Mouse (Mus musculus): ENCODE data around the gene Lipc. TPM values are rescaled to one million over a fixed set of nuclear protein-coding genes. Genes with fewer than 3 reads are reported as not detected.
"Not testable (repeated sequence)": the region's sequence is repeated elsewhere in the genome, so short reads cannot be mapped to it uniquely, and the experiment has no call there.

Lipc gene
- polyA plus RNA-seq, 1 experiment from 2014 or later: 0.27 TPM

- Histone ChIP-seq H3K27ac (no peak overlapping the region), H3K27me3 (no peaks in the 10 kb centered on the region), H3K9ac (no peak overlapping the region), H3K36me3 (no peaks in the 10 kb centered on the region), H3K4me2 (no peak overlapping the region), H3K9me3 (no peaks in the 10 kb centered on the region), H3K4me1 (peaks cover 6% of the 10 kb centered on the region; the same call in 1 of the 2 replicates), H3K4me3 (no peak overlapping the region)
- WGBS: 39% methylated on average over 4 of the region's 4 CpGs
- no peak for ATAC-seq (ENCODE audit: insufficient number of reproducible peaks, insufficient read depth, low FRiP score, low TSS enrichment, low read depth)
These were observed 76.5 kb downstream of the Lipc start for GRCm38 (mm10) chr9:70875490-70875889.

DNA sequence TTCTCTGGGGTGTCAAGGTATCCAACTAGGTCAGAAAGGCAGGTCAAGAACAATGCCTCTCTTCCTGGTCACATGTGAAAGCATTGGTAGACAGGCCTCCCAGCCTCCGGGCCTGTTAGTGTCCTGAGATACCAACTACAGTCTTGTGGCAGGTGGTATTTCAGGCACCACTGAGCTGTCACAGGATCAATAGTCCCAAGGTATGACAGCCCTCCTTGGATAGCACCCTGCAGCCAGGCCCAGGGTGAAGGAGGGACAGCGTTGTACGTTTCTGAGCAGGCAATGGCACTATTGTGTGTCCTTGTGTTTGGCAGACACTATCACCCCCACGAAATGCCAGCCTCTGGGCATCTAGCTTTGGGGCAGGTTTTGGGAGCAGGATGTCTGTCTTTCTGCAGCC is 77.0 kb downstream of the Lipc start:
- WGBS: 59% methylated on average over 4 of the region's 4 CpGs
- ATAC-seq (ENCODE audit: insufficient number of reproducible peaks, insufficient read depth, low FRiP score, low TSS enrichment, low read depth): no peak
- Histone ChIP-seq H3K27ac (no peak overlapping the region), H3K9me3 (no peaks in the 10 kb centered on the region), H3K4me2 (no peak overlapping the region), H3K27me3 (no peaks in the 10 kb centered on the region), H3K36me3 (no peaks in the 10 kb centered on the region), H3K4me3 (no peak overlapping the region), H3K4me1 (peaks cover 6% of the 10 kb centered on the region; the same call in 1 of the 2 replicates), H3K9ac (no peak overlapping the region)

DNA sequence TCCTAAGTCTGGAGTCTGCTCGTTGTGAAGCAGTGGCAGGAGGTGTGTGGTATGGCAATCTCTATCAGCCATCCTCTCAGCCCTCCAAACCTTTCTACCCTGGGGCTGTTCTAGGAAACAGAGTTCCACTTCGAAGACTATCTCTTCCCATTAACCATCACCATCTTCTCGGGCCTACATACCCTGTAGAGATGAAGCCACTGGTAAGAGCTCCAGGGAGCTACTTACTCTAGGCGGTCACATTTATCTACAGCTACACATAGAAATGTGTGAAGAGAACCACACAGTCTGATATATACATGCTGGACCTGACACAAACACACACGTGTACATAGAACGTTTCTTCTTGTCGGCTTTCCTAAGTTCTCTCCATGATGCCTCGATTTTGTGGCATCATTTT is 79.4 kb downstream of the Lipc start:
- Histone ChIP-seq H3K4me1 (peaks cover 6% of the 10 kb centered on the region; the same call in 1 of the 2 replicates), H3K9me3 (no peaks in the 10 kb centered on the region), H3K4me2 (no peak overlapping the region), H3K9ac (no peak overlapping the region), H3K36me3 (no peaks in the 10 kb centered on the region), H3K4me3 (no peak overlapping the region), H3K27me3 (no peaks in the 10 kb centered on the region), H3K27ac (no peak overlapping the region)
- ATAC-seq (ENCODE audit: insufficient number of reproducible peaks, insufficient read depth, low FRiP score, low TSS enrichment, low read depth): no peak
- WGBS: 82% methylated on average over 8 of the region's 8 CpGs

- no peak overlapping the region for H3K27ac ChIP-seq
- H3K4me1 ChIP-seq: 0 out of 2 replicates have a peak, but pooled peaks cover 2% of the 10 kb centered on the region
- 83% methylated on average over 4 of the region's 4 CpGs for WGBS
- no peak for ATAC-seq (ENCODE audit: insufficient number of reproducible peaks, insufficient read depth, low FRiP score, low TSS enrichment, low read depth)
- H3K9ac ChIP-seq: no peak overlapping the region
- H3K9me3 ChIP-seq: no peaks in the 10 kb centered on the region
- H3K36me3 ChIP-seq: no peaks in the 10 kb centered on the region
- no peak overlapping the region for H3K4me3 ChIP-seq
- no peaks in the 10 kb centered on the region for H3K27me3 ChIP-seq
- H3K4me2 ChIP-seq: no peak overlapping the region
These were observed 81.7 kb downstream of the Lipc start for GRCm38 (mm10) chr9:70870326-70870725.

- Histone ChIP-seq H3K4me1 (no peaks in the 10 kb centered on the region), H3K27ac (no peak overlapping the region), H3K9me3 (no peaks in the 10 kb centered on the region), H3K27me3 (no peaks in the 10 kb centered on the region), H3K4me2 (no peak overlapping the region), H3K4me3 (no peak overlapping the region), H3K9ac (no peak overlapping the region), H3K36me3 (no peaks in the 10 kb centered on the region)
- 79% methylated on average over 5 of the region's 5 CpGs for WGBS
- no peak for ATAC-seq (ENCODE audit: insufficient number of reproducible peaks, insufficient read depth, low FRiP score, low TSS enrichment, low read depth)
These were observed 82.7 kb downstream of the Lipc start for GRCm38 (mm10) chr9:70869169-70869873.

GRCm38 (mm10) chr9:70867381-70867780 is 84.6 kb downstream of the Lipc start:
- no peaks in the 10 kb centered on the region for H3K9me3 ChIP-seq
- H3K36me3 ChIP-seq: no peaks in the 10 kb centered on the region
- H3K4me3 ChIP-seq: no peak overlapping the region
- no peak overlapping the region for H3K9ac ChIP-seq
- H3K4me2 ChIP-seq: no peak overlapping the region
- whole genome bisulfite sequencing: 85% methylated on average over 4 of the region's 4 CpGs
- H3K4me1 ChIP-seq: peaks cover 5% of the 10 kb centered on the region
- no peaks in the 10 kb centered on the region for H3K27me3 ChIP-seq
- no peak for ATAC-seq (ENCODE audit: insufficient number of reproducible peaks, insufficient read depth, low FRiP score, low TSS enrichment, low read depth)
- H3K27ac ChIP-seq: no peak overlapping the region

DNA sequence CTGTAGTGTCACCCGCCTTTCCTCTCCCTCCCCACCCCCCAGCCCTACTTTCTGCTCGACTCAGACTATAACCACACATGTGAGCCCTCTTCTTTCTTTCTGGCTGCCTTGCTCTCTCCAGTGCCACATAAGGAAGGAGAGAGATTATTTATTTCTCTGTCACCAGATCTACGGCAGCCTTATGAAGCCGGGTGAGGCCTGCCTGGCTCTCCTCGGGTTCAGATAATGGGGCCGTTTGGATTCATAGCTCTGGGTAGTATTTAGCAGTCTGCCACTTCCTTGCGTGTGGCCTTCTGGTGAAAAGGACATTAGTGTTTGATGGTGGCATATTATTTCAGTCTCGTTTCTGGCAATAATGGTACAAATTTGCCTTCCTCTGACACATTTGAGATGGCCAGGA is 88.0 kb downstream of the Lipc start:
- ATAC-seq (ENCODE audit: insufficient number of reproducible peaks, insufficient read depth, low FRiP score, low TSS enrichment, low read depth): no peak
- H3K9me3 ChIP-seq: no peaks in the 10 kb centered on the region
- WGBS: 70% methylated on average over 8 of the region's 8 CpGs

GRCm38 (mm10) chr9:70863299-70863698 is 88.7 kb downstream of the Lipc start:
- Histone ChIP-seq H3K36me3 (no peaks in the 10 kb centered on the region), H3K27ac (no peak overlapping the region; the same call in 1 of the 2 replicates), H3K4me2 (no peak overlapping the region), H3K4me3 (no peak overlapping the region), H3K4me1 (peaks cover 5% of the 10 kb centered on the region), H3K9ac (no peak overlapping the region), H3K27me3 (no peaks in the 10 kb centered on the region), H3K9me3 (no peaks in the 10 kb centered on the region)
- ATAC-seq (ENCODE audit: insufficient number of reproducible peaks, insufficient read depth, low FRiP score, low TSS enrichment, low read depth): no peak
- WGBS: 30% methylated on average over 8 of the region's 8 CpGs

More for the DNA sequence above, 88.0 kb downstream of the Lipc start:
- Histone ChIP-seq H3K27ac (no peak overlapping the region), H3K4me2 (no peak overlapping the region), H3K36me3 (no peaks in the 10 kb centered on the region), H3K4me1 (peaks cover 5% of the 10 kb centered on the region), H3K9ac (no peak overlapping the region), H3K4me3 (no peak overlapping the region), H3K27me3 (no peaks in the 10 kb centered on the region)

DNA sequence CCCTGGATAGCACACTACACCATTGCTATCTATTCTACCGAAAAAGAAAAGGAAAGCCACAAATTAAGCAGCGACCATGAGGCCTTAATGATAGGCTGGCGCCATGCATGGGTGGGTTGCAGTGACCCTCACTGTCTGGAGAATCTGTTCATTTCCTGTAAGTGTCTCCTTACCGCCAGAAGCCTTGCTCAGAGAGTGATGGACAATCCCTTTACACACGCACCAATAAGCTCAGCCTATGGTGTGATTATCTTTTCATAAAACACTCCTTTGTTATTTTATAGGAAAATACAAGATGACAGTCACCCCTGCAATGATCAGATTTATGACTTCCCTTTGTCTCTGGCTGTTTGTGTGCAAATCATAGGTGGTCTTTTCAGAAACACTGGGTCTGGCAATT is 92.8 kb downstream of the Lipc start:
- 69% methylated on average over 5 of the region's 5 CpGs for WGBS
- Histone ChIP-seq H3K4me3 (no peak overlapping the region), H3K27ac (no peak overlapping the region), H3K36me3 (no peaks in the 10 kb centered on the region), H3K9me3 (no peaks in the 10 kb centered on the region), H3K4me2 (no peak overlapping the region), H3K9ac (no peak overlapping the region), H3K4me1 (peaks cover 10% of the 10 kb centered on the region), H3K27me3 (no peaks in the 10 kb centered on the region)
- no peak for ATAC-seq (ENCODE audit: insufficient number of reproducible peaks, insufficient read depth, low FRiP score, low TSS enrichment, low read depth)

- ATAC-seq (ENCODE audit: insufficient number of reproducible peaks, insufficient read depth, low FRiP score, low TSS enrichment, low read depth): no peak
- WGBS: 86% methylated on average over 6 of the region's 6 CpGs
- Histone ChIP-seq H3K4me3 (no peak overlapping the region), H3K27me3 (no peaks in the 10 kb centered on the region), H3K36me3 (no peaks in the 10 kb centered on the region), H3K9ac (no peak overlapping the region), H3K4me1 (peaks cover 6% of the 10 kb centered on the region; the same call in 1 of the 2 replicates), H3K27ac (no peak overlapping the region), H3K4me2 (no peak overlapping the region), H3K9me3 (no peaks in the 10 kb centered on the region)
These were observed 96.2 kb downstream of the Lipc start for GRCm38 (mm10) chr9:70855868-70856267.

- no peak overlapping the region for H3K4me2 ChIP-seq
- H3K36me3 ChIP-seq: no peaks in the 10 kb centered on the region
- no peak overlapping the region for H3K9ac ChIP-seq
- no peaks in the 10 kb centered on the region for H3K27me3 ChIP-seq
- H3K4me3 ChIP-seq: no peak overlapping the region
- H3K4me1 ChIP-seq: peaks cover 6% of the 10 kb centered on the region; the same call in 1 of the 2 replicates
- 82% methylated on average over 6 of the region's 6 CpGs for WGBS
- H3K27ac ChIP-seq: no peak overlapping the region
- H3K9me3 ChIP-seq: no peaks in the 10 kb centered on the region
- ATAC-seq (ENCODE audit: insufficient number of reproducible peaks, insufficient read depth, low FRiP score, low TSS enrichment, low read depth): no peak
These were observed 97.1 kb downstream of the Lipc start for GRCm38 (mm10) chr9:70854950-70855349.

DNA sequence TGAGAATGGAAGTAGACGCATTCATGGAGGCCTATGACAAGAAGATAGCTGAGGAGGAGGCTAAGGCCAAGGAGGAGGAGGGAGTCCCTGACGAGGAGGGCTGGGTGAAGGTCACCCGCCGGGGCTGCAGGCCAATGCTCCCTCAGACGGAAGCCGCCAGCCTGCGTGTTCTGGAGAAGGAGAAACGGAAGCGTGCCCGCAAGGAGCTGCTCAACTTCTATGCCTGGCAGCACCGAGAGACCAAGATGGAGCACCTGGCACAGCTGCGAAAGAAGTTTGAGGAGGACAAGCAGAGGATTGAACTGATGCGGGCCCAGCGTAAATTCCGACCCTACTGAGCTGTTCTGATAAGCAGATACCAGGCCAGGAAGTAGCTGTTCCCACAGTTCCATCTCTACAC is 98.9 kb downstream of the Lipc start:
- not testable (repeated sequence) for H3K4me2 ChIP-seq; H3K27ac ChIP-seq; H3K9ac ChIP-seq; H3K27me3 ChIP-seq; H3K4me3 ChIP-seq; H3K36me3 ChIP-seq; H3K9me3 ChIP-seq; ATAC-seq (ENCODE audit: insufficient number of reproducible peaks, insufficient read depth, low FRiP score, low TSS enrichment, low read depth)
- WGBS: 92% methylated on average over 15 of the region's 15 CpGs
- peaks cover 14% of the 10 kb centered on the region for H3K4me1 ChIP-seq
